Mouse (Mus musculus): ENCODE measurements around the gene Zfp84. TPM values are rescaled to one million over a fixed set of nuclear protein-coding genes. Genes with fewer than 3 reads are reported as not detected.
A peak's percentile ranks its signal among the peaks of the same experiment; 100 is the strongest.
"Not testable (repeated sequence)": the region's sequence is repeated elsewhere in the genome, so short reads cannot be mapped to it uniquely, and the experiment has no call there.

Zfp84 gene
- polyA plus RNA-seq (2014; fragmentation: Nextera tagmentation; extraction: Ambion mirVana): 15.3 and 15.9 TPM in 2 replicates

DNA sequence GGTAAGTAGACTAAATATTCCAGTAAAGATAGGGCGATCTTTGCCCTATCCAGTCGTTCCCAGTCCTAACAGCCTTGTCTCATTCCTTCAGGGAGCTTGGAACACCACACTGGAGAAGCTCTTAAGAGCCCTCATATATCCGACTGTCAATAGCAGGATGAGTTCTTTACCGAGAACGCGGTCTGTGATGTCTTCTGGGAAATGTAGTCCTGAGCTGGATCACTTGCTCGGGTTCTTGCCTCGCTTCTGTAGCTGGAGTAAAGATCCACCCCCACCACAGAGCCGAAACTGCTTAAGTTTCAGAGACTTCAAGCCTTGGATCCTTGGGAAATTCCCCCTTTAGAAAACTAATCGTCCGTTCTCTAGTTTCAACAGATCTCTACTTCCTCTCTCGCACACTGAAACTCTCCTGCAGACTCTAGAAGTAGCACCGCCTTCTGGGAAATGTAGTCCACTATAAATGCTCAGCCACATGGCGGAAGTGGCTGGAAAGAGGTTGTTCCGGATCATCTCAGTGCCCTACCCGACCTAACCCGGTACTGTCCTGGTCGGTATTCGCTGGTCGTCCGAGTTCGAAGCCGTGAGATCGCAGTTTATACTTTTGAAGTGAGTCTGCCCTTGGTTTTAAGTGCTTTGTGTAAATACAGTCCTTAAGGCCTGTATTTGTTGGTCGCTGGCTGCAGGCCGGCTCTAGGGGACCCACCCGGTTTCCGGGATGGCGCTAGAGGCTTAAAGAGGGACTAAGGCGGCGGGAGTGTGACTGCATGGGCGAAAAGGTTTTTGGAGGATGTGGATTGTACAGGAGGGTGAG is at the start of gene Zfp84:
Gene Zfp84 (plus strand): TSS at position 463 of the 811 bp plus-strand sequence.
- WGBS: 0% methylated on average over 32 of the region's 32 CpGs
- no peaks in the 10 kb centered on the region for H3K4me1 ChIP-seq (ENCODE audit: control insufficient read depth, insufficient read depth, low read length)
- no peaks in the 10 kb centered on the region for H3K27me3 ChIP-seq (ENCODE audit: control insufficient read depth, insufficient read depth, low read length)
- H3K36me3 ChIP-seq (replicated peaks; ENCODE audit: control insufficient read depth, insufficient read depth, low read depth, low read length): no peaks in the 10 kb centered on the region
- peak within 1 kb of the TSS; percentile 68 for H3K4me3 ChIP-seq (ENCODE audit: low read depth, low read length)
- ATAC-seq (replicated peaks; ENCODE audit: insufficient number of reproducible peaks, low FRiP score, low TSS enrichment, low read depth): peak; percentile 91
- H3K9me3 ChIP-seq (replicated peaks; ENCODE audit: control insufficient read depth, low read length): no peaks in the 10 kb centered on the region
- peak within 1 kb of the TSS; percentile 66 for H3K9ac ChIP-seq (replicated peaks; ENCODE audit: low read length)
- H3K4me2 ChIP-seq (ENCODE audit: low read depth, low read length): peak within 1 kb of the TSS; percentile 80
- peak within 1 kb of the TSS; percentile 48 for H3K27ac ChIP-seq (replicated peaks; ENCODE audit: low read depth, low read length)
- DNase-seq (ENCODE audit: low spot score): peak; percentile 96

GRCm38 (mm10) chr7:29725461-29726142 is 42.8 kb upstream of the Zfp84 start:
- H3K36me3 ChIP-seq (replicated peaks; ENCODE audit: control insufficient read depth, insufficient read depth, low read depth, low read length); H3K27me3 ChIP-seq (ENCODE audit: control insufficient read depth, insufficient read depth, low read length); H3K4me3 ChIP-seq (ENCODE audit: low read depth, low read length); ATAC-seq (replicated peaks; ENCODE audit: insufficient number of reproducible peaks, low FRiP score, low TSS enrichment, low read depth); H3K9ac ChIP-seq (replicated peaks; ENCODE audit: low read length); H3K27ac ChIP-seq (replicated peaks; ENCODE audit: low read depth, low read length); H3K4me1 ChIP-seq (ENCODE audit: control insufficient read depth, insufficient read depth, low read length); H3K9me3 ChIP-seq (replicated peaks; ENCODE audit: control insufficient read depth, low read length); H3K4me2 ChIP-seq (ENCODE audit: low read depth, low read length): not testable (repeated sequence)
- DNase-seq (ENCODE audit: low spot score): peak; percentile 8
- 25% methylated on average over 16 of the region's 17 CpGs for WGBS

GRCm38 (mm10) chr7:29726860-29727259 is 41.5 kb upstream of the Zfp84 start, which contains the start of gene Catsperg2:
Gene Catsperg2, minus strand, starts transcription at chr7:29727032.
- not testable (repeated sequence) for H3K36me3 ChIP-seq (replicated peaks; ENCODE audit: control insufficient read depth, insufficient read depth, low read depth, low read length); DNase-seq (ENCODE audit: low spot score); H3K27ac ChIP-seq (replicated peaks; ENCODE audit: low read depth, low read length); H3K4me2 ChIP-seq (ENCODE audit: low read depth, low read length); H3K9ac ChIP-seq (replicated peaks; ENCODE audit: low read length); H3K4me1 ChIP-seq (ENCODE audit: control insufficient read depth, insufficient read depth, low read length); H3K27me3 ChIP-seq (ENCODE audit: control insufficient read depth, insufficient read depth, low read length); ATAC-seq (replicated peaks; ENCODE audit: insufficient number of reproducible peaks, low FRiP score, low TSS enrichment, low read depth); H3K4me3 ChIP-seq (ENCODE audit: low read depth, low read length); H3K9me3 ChIP-seq (replicated peaks; ENCODE audit: control insufficient read depth, low read length)
- 57% methylated on average over 11 of the region's 11 CpGs for WGBS

GRCm38 (mm10) chr7:29728055-29728454 is 40.3 kb upstream of the Zfp84 start:
- ATAC-seq (replicated peaks; ENCODE audit: insufficient number of reproducible peaks, low FRiP score, low TSS enrichment, low read depth): no peak
- no peak for DNase-seq (ENCODE audit: low spot score)
- no peak overlapping the region for H3K9ac ChIP-seq (replicated peaks; ENCODE audit: low read length)

GRCm38 (mm10) chr7:29742258-29742657 is 26.1 kb upstream of the Zfp84 start:
- H3K4me2 ChIP-seq (ENCODE audit: low read depth, low read length): no peak overlapping the region
- no peak for DNase-seq (ENCODE audit: low spot score)
- H3K9ac ChIP-seq (replicated peaks; ENCODE audit: low read length): no peak overlapping the region
- no peak for ATAC-seq (replicated peaks; ENCODE audit: insufficient number of reproducible peaks, low FRiP score, low TSS enrichment, low read depth)
- H3K4me1 ChIP-seq (ENCODE audit: control insufficient read depth, insufficient read depth, low read length): no peaks in the 10 kb centered on the region
- no peaks in the 10 kb centered on the region for H3K36me3 ChIP-seq (replicated peaks; ENCODE audit: control insufficient read depth, insufficient read depth, low read depth, low read length)
- no peak overlapping the region for H3K4me3 ChIP-seq (ENCODE audit: low read depth, low read length)
- H3K27me3 ChIP-seq (ENCODE audit: control insufficient read depth, insufficient read depth, low read length): no peaks in the 10 kb centered on the region
- 85% methylated on average over 3 of the region's 3 CpGs for WGBS
- H3K27ac ChIP-seq (replicated peaks; ENCODE audit: low read depth, low read length): no peak overlapping the region
- H3K9me3 ChIP-seq (replicated peaks; ENCODE audit: control insufficient read depth, low read length): no peaks in the 10 kb centered on the region

More at GRCm38 (mm10) chr7:29728055-29728454, 40.3 kb upstream of the Zfp84 start:
- Histone ChIP-seq H3K9me3 (replicated peaks; ENCODE audit: control insufficient read depth, low read length) (no peaks in the 10 kb centered on the region), H3K4me1 (ENCODE audit: control insufficient read depth, insufficient read depth, low read length) (no peaks in the 10 kb centered on the region), H3K4me2 (ENCODE audit: low read depth, low read length) (no peak overlapping the region), H3K27ac (replicated peaks; ENCODE audit: low read depth, low read length) (no peak overlapping the region), H3K4me3 (ENCODE audit: low read depth, low read length) (no peak overlapping the region), H3K36me3 (replicated peaks; ENCODE audit: control insufficient read depth, insufficient read depth, low read depth, low read length) (no peaks in the 10 kb centered on the region), H3K27me3 (ENCODE audit: control insufficient read depth, insufficient read depth, low read length) (no peaks in the 10 kb centered on the region)
- WGBS: 92% methylated on average over 2 of the region's 2 CpGs

- WGBS: 88% methylated on average over 5 of the region's 5 CpGs
- Histone ChIP-seq H3K4me3 (ENCODE audit: low read depth, low read length) (no peak overlapping the region), H3K36me3 (replicated peaks; ENCODE audit: control insufficient read depth, insufficient read depth, low read depth, low read length) (no peaks in the 10 kb centered on the region), H3K9me3 (replicated peaks; ENCODE audit: control insufficient read depth, low read length) (no peaks in the 10 kb centered on the region), H3K27ac (replicated peaks; ENCODE audit: low read depth, low read length) (no peak overlapping the region), H3K4me2 (ENCODE audit: low read depth, low read length) (no peak overlapping the region), H3K9ac (replicated peaks; ENCODE audit: low read length) (no peak overlapping the region), H3K27me3 (ENCODE audit: control insufficient read depth, insufficient read depth, low read length) (no peaks in the 10 kb centered on the region), H3K4me1 (ENCODE audit: control insufficient read depth, insufficient read depth, low read length) (no peaks in the 10 kb centered on the region)
- DNase-seq (ENCODE audit: low spot score) (no peak), ATAC-seq (replicated peaks; ENCODE audit: insufficient number of reproducible peaks, low FRiP score, low TSS enrichment, low read depth) (no peak)
Measured at GRCm38 (mm10) chr7:29760476-29760875, 7.9 kb upstream of the Zfp84 start.

- no peaks in the 10 kb centered on the region for H3K9me3 ChIP-seq (replicated peaks; ENCODE audit: control insufficient read depth, low read length)
- H3K4me3 ChIP-seq (ENCODE audit: low read depth, low read length): no peak overlapping the region
- WGBS: 76% methylated on average over 7 of the region's 7 CpGs
- no peak overlapping the region for H3K4me2 ChIP-seq (ENCODE audit: low read depth, low read length)
- H3K27ac ChIP-seq (replicated peaks; ENCODE audit: low read depth, low read length): no peak overlapping the region
- no peaks in the 10 kb centered on the region for H3K36me3 ChIP-seq (replicated peaks; ENCODE audit: control insufficient read depth, insufficient read depth, low read depth, low read length)
- H3K9ac ChIP-seq (replicated peaks; ENCODE audit: low read length): no peak overlapping the region
- ATAC-seq (replicated peaks; ENCODE audit: insufficient number of reproducible peaks, low FRiP score, low TSS enrichment, low read depth): no peak
- H3K4me1 ChIP-seq (ENCODE audit: control insufficient read depth, insufficient read depth, low read length): no peaks in the 10 kb centered on the region
- no peak for DNase-seq (ENCODE audit: low spot score)
- no peaks in the 10 kb centered on the region for H3K27me3 ChIP-seq (ENCODE audit: control insufficient read depth, insufficient read depth, low read length)
Measured at GRCm38 (mm10) chr7:29764702-29765101, 3.6 kb upstream of the Zfp84 start.
